Mouse (Mus musculus): ENCODE data around the gene Il17c. TPM values are rescaled to one million over a fixed set of nuclear protein-coding genes. Genes with fewer than 3 reads are reported as not detected.
A peak's percentile ranks its signal among the peaks of the same experiment; 100 is the strongest.

Gene Il17c
- polyA plus RNA-seq, 1 experiment from 2014 or later, result not detected

DNA sequence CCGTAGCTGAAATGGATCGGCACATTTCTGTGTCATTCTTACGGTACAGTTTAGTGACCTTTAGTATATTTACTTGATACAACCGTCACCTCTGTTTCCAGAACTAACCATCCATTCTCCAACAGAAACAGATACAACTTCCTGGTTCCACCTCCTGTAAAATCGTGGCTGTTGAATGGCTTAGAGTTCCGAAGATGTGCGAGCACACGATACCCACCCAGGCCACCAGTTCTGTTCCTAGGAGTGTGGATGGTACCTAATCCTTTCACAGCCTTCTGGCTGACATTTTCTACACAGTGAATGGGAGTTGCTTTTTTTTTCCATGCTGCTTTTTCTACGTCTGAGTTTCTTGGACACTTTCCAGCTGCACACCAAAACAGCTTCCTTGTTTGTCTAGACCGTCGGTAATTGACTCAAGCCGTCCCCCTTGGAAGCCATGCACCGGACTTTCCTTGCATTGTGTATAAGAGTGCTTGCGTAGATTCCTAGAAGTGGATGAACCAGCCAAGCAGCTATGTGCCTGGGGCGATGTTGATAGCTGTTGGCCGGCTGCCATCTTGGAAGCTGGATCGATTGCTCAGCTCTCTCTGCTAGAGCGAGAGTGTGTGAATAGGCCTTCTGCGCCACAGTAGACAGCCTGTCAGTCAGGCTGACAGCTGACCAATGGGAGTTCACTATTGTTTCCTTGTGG lies 22.4 kb downstream of the Il17c start:
- Histone ChIP-seq H3K9ac (ENCODE audit: low read depth, low read length) (peak overlapping the region; percentile 79), H3K4me1 (ENCODE audit: control insufficient read depth, insufficient read depth, low read depth, low read length) (peaks cover 22% of the 10 kb centered on the region), H3K9me3 (ENCODE audit: control insufficient read depth, low read length) (no peaks in the 10 kb centered on the region), H3K36me3 (ENCODE audit: control insufficient read depth, insufficient read depth, low read length) (0 out of 2 replicates have a peak, but pooled peaks cover 1% of the 10 kb centered on the region), H3K27ac (ENCODE audit: low read depth, low read length) (peak overlapping the region; percentile 97), H3K4me3 (ENCODE audit: low read length) (peak overlapping the region; percentile 67), H3K4me2 (ENCODE audit: low read length) (peak overlapping the region; percentile 62), H3K27me3 (replicated peaks; ENCODE audit: control insufficient read depth, insufficient read depth, low read length) (no peaks in the 10 kb centered on the region)
- ATAC-seq, result peak; percentile 9; the same call in 1 of the 2 replicates
- WGBS, result 7% methylated on average over 19 of the region's 19 CpGs

DNA sequence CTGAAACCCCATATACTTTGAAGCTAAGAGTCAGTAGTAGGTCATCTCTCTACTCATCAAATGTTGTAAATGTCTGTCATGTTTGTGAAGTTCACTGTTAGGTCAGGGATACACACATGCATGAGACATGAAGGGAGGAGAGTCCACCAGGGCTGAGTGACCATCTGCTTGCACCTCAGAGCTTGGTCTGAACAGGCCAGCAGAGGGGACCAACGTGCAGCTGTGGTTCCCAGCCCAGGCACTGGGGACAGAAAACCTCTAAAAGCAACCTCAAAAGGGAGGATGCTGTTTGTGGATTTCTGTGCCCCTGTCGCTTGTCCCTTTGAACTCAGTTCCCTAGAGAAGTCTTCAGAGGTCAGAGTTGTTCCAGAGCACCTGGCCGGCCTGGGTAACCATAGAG lies 23.4 kb downstream of the Il17c start:
- no peaks in the 10 kb centered on the region for H3K27me3 ChIP-seq (replicated peaks; ENCODE audit: control insufficient read depth, insufficient read depth, low read length)
- H3K4me3 ChIP-seq (ENCODE audit: low read length), result no peak overlapping the region
- no peak overlapping the region; the same call in 1 of the 2 replicates for H3K27ac ChIP-seq (ENCODE audit: low read depth, low read length)
- ATAC-seq, result no peak
- H3K4me1 ChIP-seq (ENCODE audit: control insufficient read depth, insufficient read depth, low read depth, low read length), result peaks cover 22% of the 10 kb centered on the region
- H3K4me2 ChIP-seq (ENCODE audit: low read length), result peak overlapping the region; percentile 62
- no peaks in the 10 kb centered on the region for H3K9me3 ChIP-seq (ENCODE audit: control insufficient read depth, low read length)
- no peaks in the 10 kb centered on the region for H3K36me3 ChIP-seq (ENCODE audit: control insufficient read depth, insufficient read depth, low read length)
- 66% methylated on average over 3 of the region's 3 CpGs for WGBS
- no peak overlapping the region for H3K9ac ChIP-seq (ENCODE audit: low read depth, low read length)

DNA sequence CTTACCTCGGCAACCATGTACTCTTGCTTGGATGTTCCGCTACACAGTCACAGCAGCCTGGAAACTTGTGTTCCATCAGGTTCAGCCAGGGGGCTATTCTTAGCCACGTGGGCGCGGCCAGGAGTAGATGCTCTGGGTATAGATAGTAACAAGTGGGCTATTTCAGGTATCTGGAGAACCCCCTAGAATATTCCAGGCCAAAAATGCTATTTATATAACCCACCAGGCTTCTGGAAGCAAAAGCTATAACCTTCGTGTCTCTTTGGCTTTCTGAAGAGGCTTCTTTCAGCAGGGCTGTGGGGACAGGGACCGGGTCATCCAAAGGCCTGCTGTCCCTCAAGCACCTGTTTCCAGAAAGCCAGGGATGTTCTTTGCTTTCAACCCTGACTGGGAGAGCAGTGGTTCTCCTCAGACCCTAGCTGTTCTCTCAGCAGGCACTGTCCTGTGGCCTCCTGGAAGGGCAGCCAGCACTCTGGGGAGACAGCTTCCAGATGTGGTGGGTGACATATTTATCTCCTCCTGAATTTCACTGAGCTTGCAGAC lies 29.4 kb downstream of the Il17c start:
- Histone ChIP-seq H3K4me2 (ENCODE audit: low read length) (no peak overlapping the region), H3K27me3 (replicated peaks; ENCODE audit: control insufficient read depth, insufficient read depth, low read length) (no peaks in the 10 kb centered on the region), H3K27ac (ENCODE audit: low read depth, low read length) (no peak overlapping the region), H3K4me1 (ENCODE audit: control insufficient read depth, insufficient read depth, low read depth, low read length) (no peaks in the 10 kb centered on the region), H3K9ac (ENCODE audit: low read depth, low read length) (no peak overlapping the region), H3K36me3 (ENCODE audit: control insufficient read depth, insufficient read depth, low read length) (no peaks in the 10 kb centered on the region), H3K9me3 (ENCODE audit: control insufficient read depth, low read length) (no peaks in the 10 kb centered on the region), H3K4me3 (ENCODE audit: low read length) (no peak overlapping the region)
- 80% methylated on average over 7 of the region's 7 CpGs for WGBS
- ATAC-seq, result no peak

DNA sequence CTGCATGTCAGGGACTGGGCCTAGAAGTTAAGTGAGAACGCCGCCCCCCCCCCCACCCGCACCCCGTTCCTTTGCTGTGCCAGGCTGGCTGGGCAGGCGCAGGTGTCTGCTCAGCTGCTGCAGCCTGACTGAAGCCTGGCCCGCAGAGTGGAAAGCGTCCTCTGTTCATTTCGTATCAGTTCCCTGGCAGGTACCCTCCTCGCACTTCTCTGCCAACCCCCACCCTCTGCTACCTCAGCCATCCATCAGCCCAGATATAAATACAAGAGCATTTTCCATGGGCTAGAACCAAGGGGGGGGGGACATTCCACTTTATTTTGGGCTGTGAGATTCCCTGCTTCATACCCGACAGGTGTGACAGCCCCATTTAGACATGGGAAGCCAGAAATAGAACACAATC lies 30.3 kb downstream of the Il17c start:
- Histone ChIP-seq H3K4me3 (ENCODE audit: low read length) (no peak overlapping the region), H3K27me3 (replicated peaks; ENCODE audit: control insufficient read depth, insufficient read depth, low read length) (no peaks in the 10 kb centered on the region), H3K9ac (ENCODE audit: low read depth, low read length) (no peak overlapping the region), H3K4me1 (ENCODE audit: control insufficient read depth, insufficient read depth, low read depth, low read length) (no peaks in the 10 kb centered on the region), H3K9me3 (ENCODE audit: control insufficient read depth, low read length) (no peaks in the 10 kb centered on the region), H3K27ac (ENCODE audit: low read depth, low read length) (no peak overlapping the region), H3K4me2 (ENCODE audit: low read length) (no peak overlapping the region), H3K36me3 (ENCODE audit: control insufficient read depth, insufficient read depth, low read length) (no peaks in the 10 kb centered on the region)
- WGBS, result 92% methylated on average over 10 of the region's 10 CpGs
- ATAC-seq, result no peak

DNA sequence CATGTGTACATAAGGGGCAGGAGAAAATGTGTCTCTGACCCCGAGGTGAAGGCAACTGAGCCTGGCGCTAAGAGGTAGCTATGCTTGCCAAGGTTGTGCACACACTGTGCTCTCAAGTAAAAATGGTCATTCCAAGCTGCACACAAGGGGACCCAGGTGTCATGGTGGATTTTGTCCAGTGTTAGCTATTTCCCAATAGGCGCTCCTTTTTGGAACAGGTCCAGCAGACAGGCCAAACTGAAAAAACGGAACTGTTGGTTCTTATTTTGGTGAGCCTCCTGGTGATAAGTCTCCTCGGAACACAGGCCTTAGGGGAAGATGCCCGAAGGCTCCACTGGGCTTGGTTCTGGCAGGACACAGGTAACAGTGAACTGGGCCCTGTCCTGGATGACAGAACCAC lies 32.6 kb downstream of the Il17c start:
- Histone ChIP-seq H3K36me3 (ENCODE audit: control insufficient read depth, insufficient read depth, low read length) (no peaks in the 10 kb centered on the region), H3K4me1 (ENCODE audit: control insufficient read depth, insufficient read depth, low read depth, low read length) (no peaks in the 10 kb centered on the region), H3K4me2 (ENCODE audit: low read length) (no peak overlapping the region), H3K4me3 (ENCODE audit: low read length) (no peak overlapping the region), H3K27ac (ENCODE audit: low read depth, low read length) (no peak overlapping the region), H3K9me3 (ENCODE audit: control insufficient read depth, low read length) (no peaks in the 10 kb centered on the region), H3K27me3 (replicated peaks; ENCODE audit: control insufficient read depth, insufficient read depth, low read length) (peaks cover 4% of the 10 kb centered on the region), H3K9ac (ENCODE audit: low read depth, low read length) (no peak overlapping the region)
- no peak for ATAC-seq
- WGBS, result 91% methylated on average over 6 of the region's 6 CpGs

DNA sequence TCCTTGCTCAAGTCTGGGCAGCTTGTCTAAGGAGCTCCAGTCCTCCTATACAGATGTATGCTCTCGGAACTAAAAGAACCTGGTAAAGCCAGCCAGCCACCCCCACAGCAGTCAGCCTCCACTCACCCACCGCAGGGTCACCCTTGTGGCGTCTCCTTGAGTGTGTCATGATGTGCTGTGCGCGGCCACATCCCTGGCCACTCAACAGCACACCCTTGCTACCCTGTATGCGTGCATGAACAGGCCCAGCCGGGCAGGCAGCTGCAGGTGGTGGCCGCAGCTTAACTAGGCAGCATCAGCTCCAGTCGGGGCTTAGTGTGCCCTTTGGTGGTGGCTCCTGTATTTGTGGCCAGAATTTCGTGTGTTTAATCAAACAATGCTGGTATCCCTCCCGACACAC lies 35.4 kb downstream of the Il17c start:
- peaks cover 8% of the 10 kb centered on the region for H3K4me1 ChIP-seq (ENCODE audit: control insufficient read depth, insufficient read depth, low read depth, low read length)
- 80% methylated on average over 11 of the region's 11 CpGs for WGBS

DNA sequence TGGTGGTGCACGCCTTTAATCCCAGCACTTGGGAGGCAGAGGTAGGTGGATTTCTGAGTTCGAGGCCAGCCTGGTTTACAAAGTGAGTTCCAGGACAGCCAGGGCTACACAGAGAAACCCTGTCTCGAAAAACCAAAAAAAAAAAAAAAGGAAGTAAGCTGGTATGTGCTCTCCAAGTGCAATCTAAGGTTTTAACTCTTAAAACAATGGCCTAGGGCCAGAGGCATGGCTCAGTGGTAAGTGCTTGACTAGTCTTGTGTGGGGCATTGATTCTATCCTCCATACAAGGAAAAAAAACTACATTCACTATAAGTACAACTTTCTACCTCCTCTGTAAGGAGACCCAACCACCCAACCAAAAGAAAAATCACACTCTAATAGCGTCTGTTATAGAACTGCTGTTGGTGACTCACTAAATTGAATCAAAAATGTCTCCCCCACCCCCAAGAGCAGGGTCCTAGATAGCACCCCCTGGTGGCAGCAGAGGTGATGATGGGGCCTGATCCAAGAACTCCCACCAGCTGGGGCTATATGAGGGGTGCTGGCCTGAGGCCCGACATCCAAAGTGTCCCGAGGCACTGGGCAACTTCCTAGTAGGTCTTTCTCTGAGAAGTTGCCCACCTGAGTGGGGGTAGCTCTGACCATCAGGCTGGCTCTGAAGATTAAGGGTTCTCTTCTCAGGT lies 37.5 kb downstream of the Il17c start:
- ATAC-seq, result no peak
- Histone ChIP-seq H3K4me2 (ENCODE audit: low read length) (no peak overlapping the region), H3K4me1 (ENCODE audit: control insufficient read depth, insufficient read depth, low read depth, low read length) (peaks cover 8% of the 10 kb centered on the region), H3K27ac (ENCODE audit: low read depth, low read length) (no peak overlapping the region), H3K4me3 (ENCODE audit: low read length) (no peak overlapping the region), H3K36me3 (ENCODE audit: control insufficient read depth, insufficient read depth, low read length) (no peaks in the 10 kb centered on the region), H3K9ac (ENCODE audit: low read depth, low read length) (no peak overlapping the region), H3K27me3 (replicated peaks; ENCODE audit: control insufficient read depth, insufficient read depth, low read length) (peaks cover 27% of the 10 kb centered on the region), H3K9me3 (ENCODE audit: control insufficient read depth, low read length) (no peaks in the 10 kb centered on the region)
- 59% methylated on average over 6 of the region's 6 CpGs for WGBS

More for the DNA sequence above, 35.4 kb downstream of the Il17c start:
- no peak overlapping the region for H3K4me2 ChIP-seq (ENCODE audit: low read length)
- H3K9ac ChIP-seq (ENCODE audit: low read depth, low read length), result no peak overlapping the region
- ATAC-seq, result no peak
- H3K36me3 ChIP-seq (ENCODE audit: control insufficient read depth, insufficient read depth, low read length), result no peaks in the 10 kb centered on the region
- no peak overlapping the region for H3K4me3 ChIP-seq (ENCODE audit: low read length)
- peaks cover 19% of the 10 kb centered on the region for H3K27me3 ChIP-seq (replicated peaks; ENCODE audit: control insufficient read depth, insufficient read depth, low read length)
- no peaks in the 10 kb centered on the region for H3K9me3 ChIP-seq (ENCODE audit: control insufficient read depth, low read length)
- H3K27ac ChIP-seq (ENCODE audit: low read depth, low read length), result no peak overlapping the region

DNA sequence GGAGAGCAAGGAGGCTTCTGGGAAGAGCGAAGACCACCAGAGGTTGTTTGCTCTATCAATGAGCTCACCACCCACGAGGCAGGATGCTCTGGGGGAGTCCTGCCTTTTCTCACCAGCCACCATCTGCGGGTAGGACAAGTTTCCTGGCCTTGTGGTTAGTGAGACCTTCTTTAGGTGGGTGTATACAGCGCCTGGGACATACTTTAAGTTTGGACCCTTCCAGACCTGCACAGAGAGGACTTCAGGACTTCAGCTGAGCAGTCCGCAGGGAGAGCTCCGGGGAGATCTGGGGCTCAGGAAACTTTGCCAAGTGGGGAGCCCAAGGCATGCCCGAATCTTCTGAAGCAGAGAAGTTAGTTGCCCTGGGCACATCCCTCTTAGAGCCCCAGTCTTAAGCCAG lies 38.2 kb downstream of the Il17c start:
- Histone ChIP-seq H3K27ac (ENCODE audit: low read depth, low read length) (no peak overlapping the region), H3K4me3 (ENCODE audit: low read length) (peak overlapping the region; percentile 43), H3K27me3 (replicated peaks; ENCODE audit: control insufficient read depth, insufficient read depth, low read length) (peaks cover 27% of the 10 kb centered on the region), H3K9me3 (ENCODE audit: control insufficient read depth, low read length) (no peaks in the 10 kb centered on the region), H3K4me2 (ENCODE audit: low read length) (peak overlapping the region; percentile 85), H3K36me3 (ENCODE audit: control insufficient read depth, insufficient read depth, low read length) (no peaks in the 10 kb centered on the region), H3K4me1 (ENCODE audit: control insufficient read depth, insufficient read depth, low read depth, low read length) (peaks cover 8% of the 10 kb centered on the region), H3K9ac (ENCODE audit: low read depth, low read length) (no peak overlapping the region)
- WGBS, result 21% methylated on average over 7 of the region's 7 CpGs
- ATAC-seq, result no peak
